Mouse (Mus musculus): Measurements from ENCODE around the gene Clstn1. TPM values are rescaled to one million over a fixed set of nuclear protein-coding genes. Genes with fewer than 3 reads are reported as not detected.

Clstn1 gene
- polyA plus RNA-seq, 1 experiment, result 52.1 TPM

GRCm38 (mm10) chr4:149660598-149660997, 74.3 kb downstream of the Clstn1 start:
- no peak overlapping the region for H3K4me2 ChIP-seq (ENCODE audit: low read depth)
- H3K79me2 ChIP-seq (ENCODE audit: control insufficient read depth, insufficient read depth), result no peaks in the 10 kb centered on the region
- no peaks in the 10 kb centered on the region for H3K27me3 ChIP-seq (ENCODE audit: control insufficient read depth, insufficient read depth, insufficient read length)
- TF ChIP-seq CEBPB (IDR thresholded peaks at IDR 0.05; ENCODE audit: insufficient read depth, poor library complexity, severe bottlenecking) (no peak), SRF (IDR thresholded peaks at IDR 0.05; ENCODE audit: control insufficient read depth, insufficient read length, low read depth) (no peak), POLR2AphosphoS2 (IDR thresholded peaks at IDR 0.05; ENCODE audit: insufficient read length, low read depth) (no peak), E2F4 (IDR thresholded peaks at IDR 0.05; ENCODE audit: insufficient read depth) (no peak), TCF3 (IDR thresholded peaks at IDR 0.05; ENCODE audit: insufficient read length, low read depth) (no peak), REST (IDR thresholded peaks at IDR 0.05; ENCODE audit: insufficient read depth, insufficient read length) (no peak), MAX (IDR thresholded peaks at IDR 0.05; ENCODE audit: low read depth) (no peak), MYOG (IDR thresholded peaks at IDR 0.05; ENCODE audit: control insufficient read depth in 1 of 3, insufficient read depth in 1 of 3, insufficient read length in 2 of 3, low read depth in 2 of 3) (no peak), POLR2A (IDR thresholded peaks at IDR 0.05; ENCODE audit: insufficient read length, low read depth) (no peak)
- H3ac ChIP-seq (ENCODE audit: control insufficient read depth, insufficient read length), result no peak overlapping the region
- H3K36me3 ChIP-seq (ENCODE audit: control insufficient read depth, insufficient read depth), result no peaks in the 10 kb centered on the region
- no peak overlapping the region for H3K4me3 ChIP-seq

DNA sequence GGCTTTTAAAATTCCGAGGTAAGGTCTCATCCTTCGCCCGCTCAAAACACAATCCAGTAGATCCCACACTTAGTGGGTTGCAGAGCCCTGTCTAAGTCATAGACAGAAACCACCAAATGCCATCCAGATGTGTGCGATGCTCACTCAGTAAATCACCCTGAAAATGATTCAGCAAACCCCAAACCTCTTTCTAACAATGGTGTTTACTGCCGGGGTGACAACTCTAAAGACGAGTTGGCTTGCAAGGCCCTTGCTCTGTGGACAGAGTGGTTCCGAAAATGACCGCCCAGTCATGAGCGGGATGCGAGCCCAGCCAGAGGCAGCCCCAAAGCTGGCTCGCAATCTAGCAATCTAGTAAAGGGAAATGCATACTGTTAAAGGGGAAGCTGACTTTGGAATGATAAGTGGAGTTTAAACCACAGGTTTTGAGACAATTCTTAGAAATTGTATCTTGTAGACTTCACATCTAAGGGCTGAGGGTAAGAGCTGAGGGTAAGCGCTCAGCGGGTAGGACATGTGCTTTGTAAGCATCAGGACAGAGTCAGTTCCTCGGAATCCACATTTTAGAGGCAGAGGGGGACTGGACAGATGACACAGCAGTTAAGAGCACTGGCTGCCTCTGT, 75.8 kb downstream of the Clstn1 start:
- H3K36me3 ChIP-seq (ENCODE audit: control insufficient read depth, insufficient read depth), result no peaks in the 10 kb centered on the region
- TF ChIP-seq POLR2A (IDR thresholded peaks at IDR 0.05; ENCODE audit: insufficient read length, low read depth) (no peak), E2F4 (IDR thresholded peaks at IDR 0.05; ENCODE audit: insufficient read depth) (no peak), CEBPB (IDR thresholded peaks at IDR 0.05; ENCODE audit: insufficient read depth, poor library complexity, severe bottlenecking) (no peak), TCF3 (IDR thresholded peaks at IDR 0.05; ENCODE audit: insufficient read length, low read depth) (no peak), MAX (IDR thresholded peaks at IDR 0.05; ENCODE audit: low read depth) (no peak), REST (IDR thresholded peaks at IDR 0.05; ENCODE audit: insufficient read depth, insufficient read length) (no peak)
- no peaks in the 10 kb centered on the region for H3K79me2 ChIP-seq (ENCODE audit: control insufficient read depth, insufficient read depth)

DNA sequence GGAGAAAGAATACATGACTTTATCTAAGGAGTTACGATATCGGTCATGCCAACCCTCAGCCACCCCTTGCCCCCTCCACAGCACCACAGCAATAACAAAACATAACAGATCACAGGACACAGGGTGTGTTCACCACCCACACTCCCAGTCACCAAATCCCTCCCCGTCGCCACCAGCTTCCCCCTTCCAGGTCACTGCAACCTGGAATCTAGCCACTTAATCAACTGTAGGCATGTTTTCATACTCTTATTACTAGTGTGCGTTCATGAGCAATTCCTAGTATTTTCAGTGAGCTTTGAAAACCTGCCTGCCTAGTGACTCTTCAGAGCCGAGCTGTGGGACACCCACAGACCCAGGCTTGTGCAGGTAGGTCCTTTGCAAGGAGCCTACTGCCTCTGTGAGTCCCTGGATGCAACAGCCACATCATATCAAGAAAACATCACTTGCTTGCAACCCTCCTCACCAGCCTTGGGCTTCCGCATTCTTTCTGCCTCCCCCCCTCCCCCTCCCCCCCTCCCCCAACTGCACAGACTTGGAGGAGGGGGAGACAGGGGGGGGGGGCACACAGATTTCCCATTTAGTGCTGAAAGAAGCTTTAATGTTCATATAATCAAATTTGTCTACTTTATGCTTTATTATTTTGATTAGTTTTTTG, 77.7 kb downstream of the Clstn1 start:
- H3K36me3 ChIP-seq (ENCODE audit: control insufficient read depth, insufficient read depth), result no peaks in the 10 kb centered on the region
- no peak overlapping the region for H3K4me2 ChIP-seq (ENCODE audit: low read depth)
- H3ac ChIP-seq (ENCODE audit: control insufficient read depth, insufficient read length), result no peak overlapping the region
- no peaks in the 10 kb centered on the region for H3K27me3 ChIP-seq (ENCODE audit: control insufficient read depth, insufficient read depth, insufficient read length)
- no peak overlapping the region for H3K4me3 ChIP-seq
- H3K79me2 ChIP-seq (ENCODE audit: control insufficient read depth, insufficient read depth), result no peaks in the 10 kb centered on the region
- no peak for TF ChIP-seq REST (IDR thresholded peaks at IDR 0.05; ENCODE audit: insufficient read depth, insufficient read length)
- TF ChIP-seq CEBPB (IDR thresholded peaks at IDR 0.05; ENCODE audit: insufficient read depth, poor library complexity, severe bottlenecking), result no peak
- no peak for TF ChIP-seq TCF3 (IDR thresholded peaks at IDR 0.05; ENCODE audit: insufficient read length, low read depth)
- no peak for TF ChIP-seq TCF12 (IDR thresholded peaks at IDR 0.05; ENCODE audit: insufficient read depth, poor library complexity, severe bottlenecking)
- TF ChIP-seq MAX (IDR thresholded peaks at IDR 0.05; ENCODE audit: low read depth), result no peak
- TF ChIP-seq POLR2A (IDR thresholded peaks at IDR 0.05; ENCODE audit: insufficient read length, low read depth), result no peak
- TF ChIP-seq POLR2AphosphoS2 (IDR thresholded peaks at IDR 0.05; ENCODE audit: insufficient read length, low read depth), result no peak
- TF ChIP-seq MYOD1 (IDR thresholded peaks at IDR 0.05; ENCODE audit: control insufficient read depth in 1 of 3, insufficient read length in 2 of 3, low read depth in 2 of 3), result no peak
- TF ChIP-seq MYOG (IDR thresholded peaks at IDR 0.05; ENCODE audit: control insufficient read depth in 1 of 3, insufficient read depth in 1 of 3, insufficient read length in 2 of 3, low read depth in 2 of 3), result no peak
- TF ChIP-seq SRF (IDR thresholded peaks at IDR 0.05; ENCODE audit: control insufficient read depth, insufficient read length, low read depth), result no peak
- no peak for TF ChIP-seq USF1 (IDR thresholded peaks at IDR 0.05; ENCODE audit: low read depth)
- TF ChIP-seq E2F4 (IDR thresholded peaks at IDR 0.05; ENCODE audit: insufficient read depth), result no peak

More for the DNA sequence above, 75.8 kb downstream of the Clstn1 start:
- Histone ChIP-seq H3K4me3 (no peak overlapping the region), H3K27me3 (ENCODE audit: control insufficient read depth, insufficient read depth, insufficient read length) (no peaks in the 10 kb centered on the region), H3ac (ENCODE audit: control insufficient read depth, insufficient read length) (no peak overlapping the region), H3K4me2 (ENCODE audit: low read depth) (peak overlapping the region; percentile 37)

GRCm38 (mm10) chr4:149665016-149665691, 78.9 kb downstream of the Clstn1 start:
- H3K4me2 ChIP-seq (ENCODE audit: low read depth), result no peak overlapping the region
- H3ac ChIP-seq (ENCODE audit: control insufficient read depth, insufficient read length), result no peak overlapping the region
- H3K36me3 ChIP-seq (ENCODE audit: control insufficient read depth, insufficient read depth), result no peaks in the 10 kb centered on the region
- no peaks in the 10 kb centered on the region for H3K27me3 ChIP-seq (ENCODE audit: control insufficient read depth, insufficient read depth, insufficient read length)
- H3K79me2 ChIP-seq (ENCODE audit: control insufficient read depth, insufficient read depth), result no peaks in the 10 kb centered on the region
- no peak for TF ChIP-seq E2F4 (IDR thresholded peaks at IDR 0.05; ENCODE audit: insufficient read depth)
- TF ChIP-seq MYOG (IDR thresholded peaks at IDR 0.05; ENCODE audit: control insufficient read depth in 1 of 3, insufficient read depth in 1 of 3, insufficient read length in 2 of 3, low read depth in 2 of 3), result peak in 2 of 3 experiments; percentile 58 to 80
- peak in 2 of 3 experiments; percentile 41 to 89 for TF ChIP-seq MYOD1 (IDR thresholded peaks at IDR 0.05; ENCODE audit: control insufficient read depth in 1 of 3, insufficient read length in 2 of 3, low read depth in 2 of 3)
- no peak for TF ChIP-seq MAX (IDR thresholded peaks at IDR 0.05; ENCODE audit: low read depth)
- peak; percentile 41 for TF ChIP-seq TCF3 (IDR thresholded peaks at IDR 0.05; ENCODE audit: insufficient read length, low read depth)
- no peak for TF ChIP-seq SRF (IDR thresholded peaks at IDR 0.05; ENCODE audit: control insufficient read depth, insufficient read length, low read depth)
- H3K4me3 ChIP-seq, result no peak overlapping the region

All from myocyte (in vitro differentiated cells).